Mouse (Mus musculus): ENCODE measurements around the gene Slc12a3. TPM values are rescaled to one million over a fixed set of nuclear protein-coding genes. Genes with fewer than 3 reads are reported as not detected.

The Slc12a3 gene
- total and polyA plus RNA-seq, 3 experiments: 0.16 to 0.39 (median 0.39) TPM

DNA sequence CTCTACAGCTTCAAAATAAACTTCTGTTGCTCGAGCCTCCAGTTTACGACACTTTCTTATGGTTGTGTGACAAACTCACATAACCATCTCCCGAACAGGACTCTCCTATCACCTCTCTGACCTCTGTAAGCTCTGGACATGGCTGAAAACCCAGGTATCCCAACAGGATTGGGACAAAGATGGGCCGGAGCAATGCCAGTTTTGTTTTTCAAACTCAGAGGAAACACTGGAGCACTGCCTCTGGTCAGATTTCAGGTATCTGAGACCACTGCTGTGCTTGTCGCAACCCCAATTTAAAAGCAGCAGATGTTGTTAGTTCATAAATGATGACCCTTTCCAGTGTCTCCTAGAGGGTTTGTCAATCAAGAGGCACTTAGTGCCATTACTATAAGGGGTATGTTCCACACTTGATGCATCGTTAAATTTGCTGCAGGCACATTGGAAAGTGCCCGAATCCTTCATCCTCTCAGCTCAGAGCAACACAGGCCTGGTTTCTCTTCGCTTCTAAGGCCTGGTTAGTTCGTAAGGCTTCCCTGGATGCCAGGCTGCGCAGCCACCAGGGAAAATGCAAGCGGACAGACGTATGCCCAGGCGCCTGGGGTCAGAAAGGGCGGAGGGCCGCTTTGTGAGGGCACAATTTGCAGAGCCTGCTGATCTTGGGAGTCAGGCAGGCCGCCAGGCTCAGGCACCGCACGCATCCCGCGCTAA is 56.7 kb downstream of the Slc12a3 start:
- intact Hi-C loops (cut with DNase I): no loop called here
- Histone ChIP-seq H3K79me2 (replicated peaks; ENCODE audit: control insufficient read depth, insufficient read depth, low read length) (peaks cover 6% of the 10 kb centered on the region; the same call in 1 of the 2 replicates), H3K36me3 (ENCODE audit: control insufficient read depth, insufficient read depth, low read length) (peaks cover 21% of the 10 kb centered on the region), H3K4me3 (peak overlapping the region; percentile 67), H3K4me1 (ENCODE audit: control insufficient read depth, insufficient read depth, low read length) (peaks cover 5% of the 10 kb centered on the region), H3K9ac (ENCODE audit: low read depth, low read length) (peak overlapping the region; percentile 96), H3K27ac (peak overlapping the region; percentile 100), H3K27me3 (ENCODE audit: control insufficient read depth, insufficient read depth, low read length) (no peaks in the 10 kb centered on the region)
- TF ChIP-seq CTCF (IDR thresholded peaks at IDR 0.05) (no peak; the same call in 1 of the 2 replicates), POLR2A (IDR thresholded peaks at IDR 0.05; ENCODE audit: insufficient read depth, low read depth, low read length) (no peak), EP300 (IDR thresholded peaks at IDR 0.05; ENCODE audit: insufficient read depth, low read depth, low read length) (no peak)
- 26% methylated on average over 20 of the region's 20 CpGs for WGBS
- no peak for DNase-seq

- peaks cover 6% of the 10 kb centered on the region; the same call in 1 of the 2 replicates for H3K79me2 ChIP-seq (replicated peaks; ENCODE audit: control insufficient read depth, insufficient read depth, low read length)
- H3K4me3 ChIP-seq: peak within 1 kb of the TSS; percentile 67
- TF ChIP-seq EP300 (IDR thresholded peaks at IDR 0.05; ENCODE audit: insufficient read depth, low read depth, low read length) (no peak; the same call in 1 of the 2 replicates), POLR2A (IDR thresholded peaks at IDR 0.05; ENCODE audit: insufficient read depth, low read depth, low read length) (peak; percentile 95), CTCF (IDR thresholded peaks at IDR 0.05) (peak; percentile 12; the same call in 1 of the 2 replicates)
- no peaks in the 10 kb centered on the region for H3K27me3 ChIP-seq (ENCODE audit: control insufficient read depth, insufficient read depth, low read length)
- under 1% methylated on average over 65 of the region's 65 CpGs for WGBS
- intact Hi-C loops (cut with DNase I): loop anchor here (1.0 kb wide), 1 partner anchor 23 kb away; no protein-coding TSS in a partner anchor
- H3K9ac ChIP-seq (ENCODE audit: low read depth, low read length): peak within 1 kb of the TSS; percentile 99
- peak; percentile 98 to 99 for DNase-seq
- H3K4me1 ChIP-seq (ENCODE audit: control insufficient read depth, insufficient read depth, low read length): peaks cover 5% of the 10 kb centered on the region
- H3K36me3 ChIP-seq (ENCODE audit: control insufficient read depth, insufficient read depth, low read length): peaks cover 23% of the 10 kb centered on the region
- H3K27ac ChIP-seq: peak within 1 kb of the TSS; percentile 100
Observed at GRCm38 (mm10) chr8:94386214-94387026, 57.4 kb downstream of the Slc12a3 start, which contains the start of gene Herpud1. Gene Herpud1, plus strand, starts transcription at chr8:94386438.

DNA sequence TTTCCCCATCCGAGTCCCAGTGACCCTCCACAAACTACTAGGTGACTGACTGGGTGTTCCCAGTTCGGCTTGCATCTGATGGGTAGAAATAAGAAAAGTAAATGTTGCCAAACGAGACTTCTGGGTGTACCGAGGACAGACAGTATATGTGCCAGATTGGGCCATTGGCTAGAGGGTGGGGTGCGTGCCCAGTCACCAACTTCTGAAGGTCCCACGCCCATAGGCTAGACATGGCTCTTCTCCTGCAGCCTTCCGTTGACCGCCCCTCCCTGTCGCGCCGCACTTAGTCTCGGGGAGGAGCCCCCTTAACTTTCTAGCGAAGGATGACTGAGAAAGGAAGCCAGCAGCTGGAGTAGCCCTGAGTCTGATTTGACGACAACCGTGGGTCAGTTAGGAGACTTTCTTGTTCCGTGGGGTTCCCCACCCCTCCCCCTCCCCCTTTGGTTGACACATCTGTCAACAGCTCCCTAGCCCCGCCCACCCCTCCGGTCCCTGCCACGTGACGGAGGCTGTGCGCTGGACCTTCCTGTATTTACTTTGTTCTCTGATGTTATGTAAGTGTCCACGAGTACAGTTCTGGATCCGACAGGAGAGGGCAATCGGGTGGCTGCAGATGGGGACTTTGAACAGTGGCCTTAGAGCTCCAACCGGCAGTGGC is 58.2 kb downstream of the Slc12a3 start:
- WGBS: under 1% methylated on average over 24 of the region's 25 CpGs

GRCm38 (mm10) chr8:94387785-94388184 is 58.8 kb downstream of the Slc12a3 start:
- Histone ChIP-seq H3K79me2 (replicated peaks; ENCODE audit: control insufficient read depth, insufficient read depth, low read length) (peaks cover 6% of the 10 kb centered on the region; the same call in 1 of the 2 replicates), H3K27me3 (ENCODE audit: control insufficient read depth, insufficient read depth, low read length) (no peaks in the 10 kb centered on the region), H3K4me3 (peak overlapping the region; percentile 67), H3K4me1 (ENCODE audit: control insufficient read depth, insufficient read depth, low read length) (peaks cover 5% of the 10 kb centered on the region), H3K9ac (ENCODE audit: low read depth, low read length) (peak overlapping the region; percentile 81), H3K36me3 (ENCODE audit: control insufficient read depth, insufficient read depth, low read length) (peaks cover 36% of the 10 kb centered on the region), H3K27ac (peak overlapping the region; percentile 100)
- WGBS: 8% methylated on average over 6 of the region's 6 CpGs
- no peak for TF ChIP-seq CTCF (IDR thresholded peaks at IDR 0.05)
- TF ChIP-seq POLR2A (IDR thresholded peaks at IDR 0.05; ENCODE audit: insufficient read depth, low read depth, low read length): no peak
- TF ChIP-seq EP300 (IDR thresholded peaks at IDR 0.05; ENCODE audit: insufficient read depth, low read depth, low read length): no peak
- DNase-seq: no peak
- intact Hi-C loops (cut with DNase I): loop anchor here (1.0 kb wide), 1 partner anchor 24 kb away; no protein-coding TSS in a partner anchor

More for the DNA sequence above, 58.2 kb downstream of the Slc12a3 start:
- Histone ChIP-seq H3K9ac (ENCODE audit: low read depth, low read length) (peak overlapping the region; percentile 99), H3K27me3 (ENCODE audit: control insufficient read depth, insufficient read depth, low read length) (no peaks in the 10 kb centered on the region), H3K27ac (peak overlapping the region; percentile 100), H3K4me1 (ENCODE audit: control insufficient read depth, insufficient read depth, low read length) (peaks cover 5% of the 10 kb centered on the region), H3K4me3 (peak overlapping the region; percentile 67), H3K79me2 (replicated peaks; ENCODE audit: control insufficient read depth, insufficient read depth, low read length) (peaks cover 6% of the 10 kb centered on the region; the same call in 1 of the 2 replicates), H3K36me3 (ENCODE audit: control insufficient read depth, insufficient read depth, low read length) (peaks cover 30% of the 10 kb centered on the region)
- intact Hi-C loops (cut with DNase I): loop anchor here (1.0 kb wide), 1 partner anchor 24 kb away; no protein-coding TSS in a partner anchor
- peak; percentile 85 to 92 for DNase-seq
- TF ChIP-seq EP300 (IDR thresholded peaks at IDR 0.05; ENCODE audit: insufficient read depth, low read depth, low read length): peak; percentile 90
- TF ChIP-seq POLR2A (IDR thresholded peaks at IDR 0.05; ENCODE audit: insufficient read depth, low read depth, low read length): peak; percentile 82
- 0 out of 2 replicates have a peak, but pooled peaks have one; percentile 10 for TF ChIP-seq CTCF (IDR thresholded peaks at IDR 0.05)

GRCm38 (mm10) chr8:94389531-94389930 is 60.5 kb downstream of the Slc12a3 start:
- Histone ChIP-seq H3K27ac (no peak overlapping the region), H3K36me3 (ENCODE audit: control insufficient read depth, insufficient read depth, low read length) (peaks cover 44% of the 10 kb centered on the region)
- WGBS: 57% methylated on average over 6 of the region's 6 CpGs

More at GRCm38 (mm10) chr8:94389531-94389930, 60.5 kb downstream of the Slc12a3 start:
- Histone ChIP-seq H3K4me3 (no peak overlapping the region), H3K27me3 (ENCODE audit: control insufficient read depth, insufficient read depth, low read length) (no peaks in the 10 kb centered on the region), H3K79me2 (replicated peaks; ENCODE audit: control insufficient read depth, insufficient read depth, low read length) (peaks cover 6% of the 10 kb centered on the region; the same call in 1 of the 2 replicates), H3K4me1 (ENCODE audit: control insufficient read depth, insufficient read depth, low read length) (peaks cover 5% of the 10 kb centered on the region), H3K9ac (ENCODE audit: low read depth, low read length) (no peak overlapping the region)
- intact Hi-C loops (cut with DNase I): no loop called here
- no peak for TF ChIP-seq POLR2A (IDR thresholded peaks at IDR 0.05; ENCODE audit: insufficient read depth, low read depth, low read length)
- TF ChIP-seq EP300 (IDR thresholded peaks at IDR 0.05; ENCODE audit: insufficient read depth, low read depth, low read length): no peak
- DNase-seq: no peak
